Mouse (Mus musculus) cerebral cortex, adult 2 months (tissue): ENCODE measurements around the gene Cacna1i.

Experiments
- WGBS: fragments of 180-500 bp; shearing (Covaris S2); methylation state at CpG from one replicate; pipeline ENCODE4 v1.1.7; 2018; 5-methylcytosine and 5-hydroxymethylcytosine counted together

Cacna1i gene

DNA sequence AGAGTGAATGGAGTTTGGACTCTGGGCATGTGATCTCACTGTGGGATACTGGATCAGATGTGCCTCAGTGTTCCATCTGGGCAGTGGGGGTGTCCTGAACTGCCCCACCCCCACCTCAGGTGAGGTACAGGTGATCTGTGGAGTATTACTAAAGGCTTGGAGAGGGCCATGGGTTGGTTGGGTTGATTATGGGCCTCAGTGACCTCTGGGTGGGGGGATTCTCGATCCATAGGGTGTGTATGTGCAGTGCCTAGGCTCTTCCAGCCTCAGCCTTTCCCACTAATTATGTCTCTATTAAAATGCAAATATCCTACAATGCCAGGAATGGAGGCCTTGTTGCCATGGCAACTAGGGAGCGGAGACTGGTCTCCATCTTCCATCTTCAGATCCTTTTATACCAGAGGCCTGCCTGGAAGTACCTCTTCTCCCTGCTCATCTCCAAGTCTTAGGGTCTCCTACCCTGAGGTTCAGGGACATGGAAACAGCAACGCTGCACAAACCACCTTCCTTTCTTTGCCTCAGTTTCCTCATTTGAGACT, 15.1 kb upstream of the Cacna1i start:
- WGBS, result 54% methylated on average over 3 of the region's 3 CpGs

DNA sequence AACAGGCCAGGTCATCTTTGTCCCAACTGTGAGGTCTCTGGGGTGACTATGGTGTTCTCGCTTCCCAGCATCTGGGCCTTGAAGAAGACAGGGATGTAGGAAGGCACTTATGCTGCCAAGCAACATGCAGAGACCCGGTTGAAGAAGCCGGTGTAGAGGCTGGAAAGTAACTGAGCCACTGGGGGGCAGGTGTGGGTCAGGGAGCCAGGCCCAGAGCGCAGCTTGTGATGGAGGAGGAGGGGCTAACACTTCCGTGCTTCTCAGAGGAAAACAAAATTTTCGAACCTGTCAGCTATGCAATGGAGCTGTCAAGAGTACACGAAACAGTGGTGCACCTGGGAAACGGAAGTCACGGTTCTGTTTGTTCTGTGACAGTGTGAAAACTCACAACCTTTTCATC, 9.9 kb upstream of the Cacna1i start:
- WGBS, result 37% methylated on average over 9 of the region's 9 CpGs

GRCm38 (mm10) chr15:80277625-80278024, 9.4 kb upstream of the Cacna1i start:
- WGBS, result 8% methylated on average over 6 of the region's 6 CpGs

DNA sequence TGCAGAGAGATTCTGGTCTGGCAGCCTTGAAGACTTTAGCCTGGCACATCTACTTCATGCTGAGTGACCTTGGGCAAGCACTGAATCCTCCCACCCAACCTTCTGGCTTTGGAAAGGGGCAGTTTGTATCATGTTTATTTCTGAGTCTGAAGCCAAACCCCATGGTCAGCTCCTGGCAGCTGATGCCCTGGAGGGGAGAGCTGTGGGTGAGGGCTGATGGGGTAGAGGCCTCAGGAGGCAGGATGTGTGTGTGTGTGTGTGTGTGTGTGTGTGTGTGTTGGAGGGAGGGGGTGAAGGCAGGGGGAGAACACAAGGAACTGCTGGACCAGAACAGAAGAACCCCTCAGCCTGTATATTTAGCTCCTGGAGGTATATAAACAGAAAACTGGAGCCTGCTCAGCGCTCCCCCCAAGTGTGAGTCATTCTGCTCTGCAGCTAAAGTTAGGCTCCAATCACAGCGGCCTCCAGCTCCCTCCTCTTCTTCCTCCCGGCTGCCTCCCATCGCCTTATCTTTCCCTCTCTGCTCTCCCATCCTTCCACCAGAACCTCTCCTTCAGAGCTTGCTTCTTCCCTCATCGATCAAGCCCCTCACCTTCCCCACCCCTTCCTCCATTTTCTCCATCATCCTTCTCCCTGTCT, 8.8 kb upstream of the Cacna1i start:
- 51% methylated on average over 5 of the region's 5 CpGs for WGBS

GRCm38 (mm10) chr15:80279053-80279452, 8.0 kb upstream of the Cacna1i start:
- 36% methylated on average over 2 of the region's 2 CpGs for WGBS

- WGBS, result 32% methylated on average over 6 of the region's 6 CpGs
Measured at GRCm38 (mm10) chr15:80280646-80281045, 6.4 kb upstream of the Cacna1i start.

GRCm38 (mm10) chr15:80288036-80288435, 998 bp downstream of the Cacna1i start:
- WGBS, result 3% methylated on average over 23 of the region's 23 CpGs

DNA sequence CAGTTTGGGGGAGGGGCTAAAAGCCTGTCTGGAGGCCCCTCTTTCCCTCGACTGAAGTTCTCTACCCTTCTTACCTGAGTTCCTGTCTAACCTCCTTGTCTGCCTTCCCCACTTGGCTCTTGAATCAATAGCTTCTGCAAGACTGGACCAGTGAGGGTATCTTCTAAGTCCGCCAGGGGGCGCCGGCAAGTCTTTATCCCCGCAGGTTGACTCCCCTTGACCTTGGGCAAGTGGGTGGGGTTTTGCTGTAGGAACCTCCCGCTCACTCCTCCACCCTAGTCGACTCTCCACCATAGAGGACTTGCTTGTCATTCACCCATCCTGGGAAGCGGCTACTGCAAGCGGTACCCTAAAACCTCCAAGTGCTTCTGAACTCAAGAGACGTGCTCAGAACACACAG, 2.4 kb downstream of the Cacna1i start:
- 13% methylated on average over 10 of the region's 10 CpGs for WGBS

DNA sequence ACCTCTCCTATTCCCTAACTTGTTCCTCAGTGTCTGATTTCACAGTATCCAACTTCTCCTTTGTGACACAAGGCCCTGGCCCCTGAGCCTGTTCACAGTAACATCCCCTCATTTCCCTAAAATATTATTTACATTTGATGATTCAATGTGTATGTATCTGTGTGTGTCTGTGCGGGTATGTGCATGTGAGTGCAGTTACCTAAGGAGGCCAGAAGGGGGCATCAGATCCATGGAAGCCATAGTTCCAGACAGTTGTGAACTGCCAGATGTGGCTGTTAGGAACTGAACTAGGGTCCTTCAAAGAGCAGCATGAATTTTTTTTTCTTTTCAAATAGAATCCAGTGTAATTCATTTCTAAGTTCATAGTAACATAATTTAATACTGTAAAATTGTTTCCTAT, 10.1 kb downstream of the Cacna1i start:
- WGBS, result 100% methylated on average over 1 of the region's 1 CpGs

GRCm38 (mm10) chr15:80303779-80304178, 16.7 kb downstream of the Cacna1i start:
- WGBS, result 56% methylated on average over 14 of the region's 14 CpGs

- 72% methylated on average over 12 of the region's 12 CpGs for WGBS
Measured at GRCm38 (mm10) chr15:80304188-80304587, 17.1 kb downstream of the Cacna1i start.

- WGBS, result 46% methylated on average over 8 of the region's 8 CpGs
Measured at GRCm38 (mm10) chr15:80306146-80306545, 19.1 kb downstream of the Cacna1i start.

DNA sequence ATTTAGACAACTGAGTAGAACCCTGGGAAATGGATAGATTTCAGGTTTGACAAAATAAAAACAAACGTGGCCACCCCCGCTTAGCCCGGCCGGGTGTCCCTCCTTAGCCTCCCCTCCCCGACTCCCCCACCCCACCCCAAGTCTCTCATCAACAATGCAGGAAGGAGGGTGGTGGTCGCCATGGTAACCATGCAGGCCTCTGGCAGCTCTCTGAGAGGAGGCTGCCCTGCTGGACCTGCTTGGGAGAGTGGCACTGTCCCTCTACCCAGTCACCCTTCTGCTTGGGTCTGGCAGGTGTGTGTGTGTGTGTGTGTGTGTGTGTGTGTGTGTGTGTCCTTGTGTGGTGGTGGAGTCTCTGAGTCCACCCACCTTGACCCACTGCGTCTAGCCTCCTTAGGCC, 27.7 kb downstream of the Cacna1i start:
- 25% methylated on average over 7 of the region's 7 CpGs for WGBS

- 75% methylated on average over 6 of the region's 6 CpGs for WGBS
Measured at GRCm38 (mm10) chr15:80316966-80317634, 30.1 kb downstream of the Cacna1i start.

- 37% methylated on average over 8 of the region's 8 CpGs for WGBS
Measured at GRCm38 (mm10) chr15:80317841-80318530, 30.9 kb downstream of the Cacna1i start.

- 32% methylated on average over 11 of the region's 11 CpGs for WGBS
Measured at GRCm38 (mm10) chr15:80318543-80319255, 31.7 kb downstream of the Cacna1i start.

- WGBS, result 60% methylated on average over 2 of the region's 2 CpGs
Measured at GRCm38 (mm10) chr15:80319315-80319714, 32.3 kb downstream of the Cacna1i start.

GRCm38 (mm10) chr15:80319921-80320320, 32.9 kb downstream of the Cacna1i start:
- 83% methylated on average over 6 of the region's 6 CpGs for WGBS

DNA sequence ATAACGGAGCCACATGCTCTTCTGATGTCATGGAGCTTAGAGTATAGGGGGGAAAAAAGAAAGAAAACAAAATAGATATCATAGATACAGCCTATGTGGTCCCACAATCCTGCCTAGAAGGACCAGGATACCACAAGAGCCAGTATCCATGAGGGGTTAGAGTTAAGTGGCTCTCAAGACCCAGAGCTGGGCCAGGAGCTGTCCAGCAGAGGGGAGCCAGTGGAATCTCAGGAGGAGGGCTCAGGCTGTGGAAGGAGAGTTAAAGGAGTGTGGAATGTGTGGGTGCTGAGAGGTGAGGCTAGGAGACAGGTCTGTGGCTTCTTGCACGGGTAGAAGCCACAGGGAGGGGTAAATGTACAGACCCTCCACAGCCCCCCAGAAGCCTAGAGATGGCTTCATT, 38.2 kb downstream of the Cacna1i start:
- 57% methylated on average over 2 of the region's 2 CpGs for WGBS

DNA sequence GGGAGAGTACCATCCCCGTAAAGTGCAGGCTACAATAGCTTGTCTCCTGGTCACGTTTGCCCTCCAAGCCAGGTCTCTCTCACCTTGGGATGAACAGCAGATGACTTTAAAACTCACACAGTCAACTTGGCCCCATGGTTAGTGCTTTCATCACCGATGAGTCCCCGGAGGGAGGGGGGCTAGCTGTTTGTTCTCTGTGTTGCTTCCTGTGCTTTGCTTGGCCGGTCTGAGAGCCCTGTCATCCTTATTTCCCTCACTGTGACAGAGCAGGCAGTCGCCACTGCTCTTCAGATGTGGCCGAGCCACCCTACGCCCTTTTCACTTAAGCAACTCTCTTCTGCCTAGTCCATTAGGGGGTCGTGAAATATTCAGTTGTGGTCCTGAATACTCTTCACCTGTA, 38.7 kb downstream of the Cacna1i start:
- WGBS, result 73% methylated on average over 9 of the region's 9 CpGs

GRCm38 (mm10) chr15:80326947-80327346, 39.9 kb downstream of the Cacna1i start:
- WGBS, result 80% methylated on average over 4 of the region's 4 CpGs
